Mouse (Mus musculus): Measurements from ENCODE around the gene Spats2. TPM values are rescaled to one million over a fixed set of nuclear protein-coding genes. Genes with fewer than 3 reads are reported as not detected.
A peak's percentile ranks its signal among the peaks of the same experiment; 100 is the strongest.
"Not testable (repeated sequence)": the region's sequence is repeated elsewhere in the genome, so short reads cannot be mapped to it uniquely, and the experiment has no call there.

Spats2 gene
- 10 to 100 TPM; 15.3 to 17.7 TPM for total RNA-seq (2021)
- long read RNA-seq, experiment 1, transcript Spats2-201 (13 exons, 3,096 nt) = major isoform, 16 of 24 reads
- long read RNA-seq, experiment 1, partial matches to known transcripts = 4 of 24 reads
- long read RNA-seq, experiment 1, other reads (novel, unspliced or antisense) = 4 of 24 reads
- long read RNA-seq, experiment 2, transcript Spats2-201 (13 exons, 3,096 nt) = major isoform, 7 of 10 reads
- long read RNA-seq, experiment 2, partial matches to known transcripts = 0 of 10 reads
- long read RNA-seq, experiment 2, other reads (novel, unspliced or antisense) = 3 of 10 reads

DNA sequence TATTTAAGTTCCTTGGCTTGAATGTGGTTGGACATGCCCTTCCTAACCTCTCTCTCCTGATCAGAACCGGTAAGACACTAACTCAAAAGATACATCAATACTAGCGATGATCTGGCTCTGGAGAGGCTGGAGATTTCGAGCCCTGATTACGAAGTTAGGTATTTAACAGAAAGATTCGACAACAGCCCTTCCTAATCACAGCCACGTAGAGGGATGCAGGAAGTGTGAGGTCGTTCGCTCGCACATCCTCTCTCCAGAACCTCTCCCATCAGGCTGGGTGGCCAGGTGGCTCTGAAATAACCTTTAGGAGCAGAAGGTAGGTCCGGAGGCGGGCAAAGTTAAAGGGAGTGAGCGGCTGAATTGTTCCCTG is at the start of gene Spats2:
Gene Spats2 (plus strand): TSS at position 206 of the 370 bp plus-strand sequence.
- DNase-seq = no peak

- DNase-seq = not testable (repeated sequence)
Observed at GRCm38 (mm10) chr15:99076011-99076410, 49.7 kb upstream of the Spats2 start.

DNA sequence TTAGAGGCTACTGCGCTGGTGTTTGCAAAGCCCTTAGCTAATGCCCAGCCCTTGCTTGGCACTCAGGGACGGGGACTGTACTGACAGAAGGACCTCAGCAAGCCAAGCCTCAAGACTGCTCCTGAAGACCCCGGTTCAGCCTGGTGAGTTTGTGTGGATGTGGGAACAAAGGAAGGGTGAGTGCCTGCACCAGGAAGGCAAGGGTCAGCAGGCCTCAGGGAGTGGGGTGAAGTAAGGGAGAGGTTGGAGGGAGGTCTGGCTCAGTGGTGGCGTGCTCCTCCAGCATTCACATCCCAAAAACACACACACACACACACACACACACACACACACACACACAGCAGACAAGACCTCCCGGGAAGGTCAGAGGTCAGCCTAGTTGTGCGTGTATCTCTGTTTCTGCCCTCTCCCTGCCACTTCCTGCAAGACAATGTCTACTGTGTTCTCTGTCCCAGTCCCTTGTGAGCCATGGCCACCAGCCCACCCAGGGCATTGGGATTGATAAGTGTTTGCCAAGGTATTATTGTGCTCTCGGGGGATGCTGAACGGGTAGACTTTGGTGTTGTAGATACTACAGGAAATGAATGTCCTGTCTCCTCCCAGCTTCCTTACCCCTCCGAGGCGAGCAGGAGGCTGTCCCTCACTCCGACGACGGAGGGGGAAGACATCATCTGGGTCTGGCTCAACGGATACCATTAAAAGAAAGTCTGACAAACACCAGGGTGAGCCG is 47.4 kb upstream of the Spats2 start:
- DNase-seq = no peak

GRCm38 (mm10) chr15:99079804-99080203 is 45.9 kb upstream of the Spats2 start:
- DNase-seq = no peak

- DNase-seq = no peak
Observed at GRCm38 (mm10) chr15:99082322-99082721, 43.4 kb upstream of the Spats2 start.

- DNase-seq = no peak
Observed at GRCm38 (mm10) chr15:99082840-99083239, 42.9 kb upstream of the Spats2 start.

DNA sequence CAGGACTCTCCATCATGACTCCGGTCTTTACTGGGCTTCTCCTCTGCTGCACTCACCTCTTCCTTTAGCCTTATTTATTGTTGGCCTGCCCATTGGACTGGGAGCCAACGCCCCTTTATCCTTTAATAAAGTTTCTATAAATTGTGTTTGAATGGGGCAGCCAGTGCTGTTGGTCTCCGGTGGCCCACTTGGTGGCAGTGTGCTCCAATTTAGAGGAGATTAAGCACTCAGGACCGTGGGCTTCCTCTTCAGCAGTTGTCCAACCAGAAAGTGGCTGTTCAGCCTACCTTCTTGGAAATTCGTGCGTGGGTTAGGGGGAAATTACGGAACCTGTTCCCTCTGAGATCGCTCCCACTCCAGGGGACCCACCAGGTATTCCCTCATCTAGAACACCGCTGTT is 42.5 kb upstream of the Spats2 start:
- DNase-seq = peak; percentile 50 to 70

GRCm38 (mm10) chr15:99083867-99084557 is 41.7 kb upstream of the Spats2 start:
- no peak for DNase-seq

DNA sequence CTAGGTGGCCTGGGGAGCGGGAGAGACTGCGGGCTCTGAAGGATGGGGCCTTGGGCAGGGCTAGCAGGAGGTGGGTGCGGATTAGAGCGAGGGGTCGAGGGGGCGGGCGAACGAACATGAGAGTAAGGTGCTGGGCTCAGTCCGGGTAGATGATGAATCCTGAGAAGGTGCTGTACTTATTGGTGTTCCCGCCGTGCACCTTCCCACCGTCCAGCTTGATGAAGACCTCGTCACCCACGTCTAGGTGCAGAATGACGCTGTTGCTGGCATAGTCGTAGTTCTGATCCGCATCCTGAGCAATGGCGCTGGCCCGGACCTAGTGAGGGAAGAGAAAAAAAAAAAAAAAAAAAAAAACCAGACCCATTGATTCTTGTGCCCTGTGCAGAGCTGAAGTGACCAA is 41.1 kb upstream of the Spats2 start:
- DNase-seq = no peak

GRCm38 (mm10) chr15:99085997-99086396 is 39.7 kb upstream of the Spats2 start:
- DNase-seq = no peak

DNA sequence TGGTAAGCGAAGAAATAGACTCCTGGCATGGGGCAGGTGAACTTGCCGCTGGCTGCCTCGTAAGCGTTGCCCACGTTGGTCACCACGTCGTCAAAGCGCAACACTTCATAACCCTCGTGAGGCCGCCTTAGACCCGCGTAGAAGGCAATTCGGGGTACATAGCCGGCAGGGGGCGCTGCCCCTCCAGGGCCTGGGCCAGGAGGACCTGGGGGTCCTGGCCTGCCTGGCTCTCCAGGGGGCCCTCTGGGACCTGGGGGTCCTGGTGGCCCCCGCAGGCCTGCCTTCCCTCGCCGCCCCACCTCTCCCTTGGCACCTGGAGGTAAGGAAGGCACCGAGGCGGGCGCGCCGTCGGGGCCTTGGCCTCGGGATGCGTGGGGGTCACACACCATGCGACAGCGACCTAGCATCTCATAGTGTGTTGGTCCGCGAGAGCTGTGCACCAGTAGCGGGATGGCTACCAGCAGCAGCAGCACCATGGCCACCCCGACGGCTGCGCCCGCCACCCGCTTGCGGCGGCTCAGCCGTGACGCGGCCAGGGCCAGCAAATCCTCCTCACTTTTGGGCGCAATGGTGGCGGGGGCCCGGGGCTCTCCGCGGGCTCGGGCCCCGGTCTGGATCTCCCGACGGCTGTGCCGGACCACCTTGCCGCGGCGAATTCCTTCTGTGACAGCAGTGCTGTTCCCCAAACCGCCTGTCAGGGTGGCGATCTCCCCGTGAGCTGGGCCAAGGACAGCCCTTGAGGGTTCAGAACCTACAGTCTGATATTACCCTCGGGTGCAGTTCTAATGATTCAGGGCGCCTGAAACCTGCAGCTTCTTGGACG is 38.3 kb upstream of the Spats2 start, which contains the start of gene C1ql4:
Gene C1ql4 (minus strand): TSS at position 565 of the 823 bp plus-strand sequence.
- peak in 1 of 2 experiments; percentile 55 for DNase-seq

GRCm38 (mm10) chr15:99088292-99088691 is 37.4 kb upstream of the Spats2 start:
- peak; percentile 82 to 89 for DNase-seq

DNA sequence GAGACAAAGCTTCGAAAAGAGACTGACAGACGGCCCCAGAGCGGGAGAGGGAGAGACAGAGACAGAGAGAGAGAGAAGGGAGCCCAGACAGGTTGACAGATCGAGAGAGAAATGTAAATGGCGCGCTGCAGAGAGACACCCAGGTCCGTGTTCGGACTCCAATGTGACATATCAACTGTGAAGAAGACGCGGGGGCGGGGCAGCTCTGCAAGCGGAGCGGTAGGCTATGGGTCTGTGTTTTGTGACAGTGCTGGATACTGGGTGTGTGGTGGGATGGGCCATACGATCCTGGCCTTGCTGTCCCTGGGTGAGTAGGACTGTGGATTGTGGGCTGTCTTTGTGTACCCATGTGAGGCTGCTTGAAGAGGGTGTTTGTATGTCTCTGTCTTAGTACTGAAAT is 36.6 kb upstream of the Spats2 start:
- no peak for DNase-seq

DNA sequence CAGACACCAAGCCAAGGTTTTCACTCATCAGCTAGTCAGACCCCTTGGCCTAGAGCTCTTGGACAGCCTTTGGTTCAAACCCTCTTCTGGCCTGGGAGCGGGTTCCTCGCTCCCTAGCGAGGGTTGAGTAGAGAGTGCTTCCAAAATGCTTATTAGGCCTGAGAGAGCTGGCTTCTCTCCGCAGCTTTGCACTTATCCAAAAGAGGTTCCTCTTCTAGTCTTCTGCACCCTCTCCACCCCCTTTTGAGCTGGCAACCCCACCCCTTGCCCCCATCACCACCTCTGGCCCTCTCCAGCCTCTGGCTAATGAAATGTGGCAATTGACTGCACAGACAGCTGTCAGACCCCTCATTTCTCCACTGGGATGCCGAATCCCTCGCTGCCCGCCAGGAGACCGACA is 32.8 kb upstream of the Spats2 start, which contains the start of gene Dnajc22:
Gene Dnajc22 (plus strand): TSS at position 301 of the 400 bp plus-strand sequence.
- DNase-seq = no peak

DNA sequence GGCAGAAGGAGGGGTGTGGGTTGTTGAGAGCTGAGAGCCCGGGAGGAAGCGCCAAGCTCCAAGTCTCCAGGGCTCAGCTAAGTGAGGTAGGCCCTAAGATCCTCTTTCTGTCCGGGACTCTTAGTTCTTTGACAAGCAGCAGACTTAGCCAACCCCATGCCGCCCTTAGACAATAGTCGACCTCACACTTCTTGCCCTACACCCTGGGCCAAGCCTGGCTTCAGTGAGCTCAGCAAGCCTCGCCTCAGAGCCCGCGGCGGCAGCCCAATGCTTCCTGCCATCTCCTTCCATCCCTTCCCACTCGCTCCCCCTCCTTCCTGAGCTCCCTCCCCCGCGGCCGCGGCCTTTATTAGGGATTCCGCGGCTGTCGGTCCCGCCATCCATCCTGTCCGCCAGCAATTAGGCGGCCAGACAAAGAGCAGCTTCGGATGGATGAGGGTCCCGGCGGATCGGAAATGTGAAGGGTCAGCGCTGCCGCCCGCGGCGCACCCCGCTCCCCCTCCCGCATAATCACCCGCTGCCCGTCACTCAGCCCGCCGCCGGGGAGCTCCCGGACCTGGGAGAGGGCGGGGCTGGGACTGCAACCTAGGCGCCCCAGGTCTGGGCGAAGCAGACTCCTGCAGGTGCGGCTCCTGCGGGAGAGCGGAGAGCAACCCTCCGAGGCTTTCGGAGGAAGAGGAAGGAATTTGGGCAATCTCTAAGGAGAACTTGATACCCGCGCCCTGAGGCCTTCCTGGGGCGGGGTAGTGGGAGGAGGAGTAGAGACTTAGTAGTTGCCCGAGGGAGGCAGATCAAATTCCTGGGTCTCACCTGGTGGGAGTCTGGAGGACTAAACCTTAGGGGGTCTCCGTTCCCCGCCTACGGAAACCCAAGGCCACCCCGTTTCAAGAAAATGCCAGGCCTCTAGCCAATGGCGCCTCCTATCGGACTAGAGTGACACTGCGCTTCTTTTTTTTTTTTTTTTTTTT is 32.1 kb upstream of the Spats2 start:
- peak; percentile 20 to 42 for DNase-seq

GRCm38 (mm10) chr15:99094631-99095270 is 31.0 kb upstream of the Spats2 start:
- no peak for DNase-seq

GRCm38 (mm10) chr15:99095356-99095755 is 30.4 kb upstream of the Spats2 start:
- DNase-seq = no peak

DNA sequence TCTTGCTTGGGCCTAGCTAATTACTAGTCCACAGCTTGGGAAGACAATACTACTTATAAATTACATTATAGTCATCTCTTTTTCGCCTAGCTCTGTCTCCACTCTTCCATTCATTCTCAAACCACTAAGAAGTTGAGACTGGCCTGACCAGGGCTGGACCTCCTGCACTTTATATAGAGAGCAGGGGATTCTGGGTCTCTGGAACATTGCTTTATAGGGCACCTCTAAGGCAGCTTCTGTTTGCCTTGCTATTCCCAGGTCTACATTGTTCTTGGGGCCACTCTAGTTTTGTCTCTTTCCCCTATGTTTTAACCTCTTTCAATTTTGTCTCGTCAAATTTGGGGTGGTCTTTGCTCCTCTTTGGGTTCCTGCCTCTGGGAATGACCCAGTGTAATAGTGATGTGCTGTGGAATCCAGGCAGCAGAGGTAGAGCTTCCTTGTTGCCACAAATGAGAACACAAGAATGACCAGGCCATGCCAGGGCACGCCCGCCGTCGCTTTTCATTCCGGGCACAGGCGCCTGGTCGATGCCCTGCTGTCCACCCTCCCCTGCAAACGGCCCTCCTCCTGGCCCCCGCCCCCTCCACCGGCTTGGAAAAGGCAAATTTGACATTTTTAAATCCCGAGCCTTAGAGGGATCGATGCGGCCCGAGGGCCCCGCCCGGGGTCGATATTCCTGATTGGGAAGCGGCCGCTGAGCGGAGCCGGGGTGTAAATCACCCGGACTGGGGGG is 29.5 kb upstream of the Spats2 start:
- no peak for DNase-seq

DNA sequence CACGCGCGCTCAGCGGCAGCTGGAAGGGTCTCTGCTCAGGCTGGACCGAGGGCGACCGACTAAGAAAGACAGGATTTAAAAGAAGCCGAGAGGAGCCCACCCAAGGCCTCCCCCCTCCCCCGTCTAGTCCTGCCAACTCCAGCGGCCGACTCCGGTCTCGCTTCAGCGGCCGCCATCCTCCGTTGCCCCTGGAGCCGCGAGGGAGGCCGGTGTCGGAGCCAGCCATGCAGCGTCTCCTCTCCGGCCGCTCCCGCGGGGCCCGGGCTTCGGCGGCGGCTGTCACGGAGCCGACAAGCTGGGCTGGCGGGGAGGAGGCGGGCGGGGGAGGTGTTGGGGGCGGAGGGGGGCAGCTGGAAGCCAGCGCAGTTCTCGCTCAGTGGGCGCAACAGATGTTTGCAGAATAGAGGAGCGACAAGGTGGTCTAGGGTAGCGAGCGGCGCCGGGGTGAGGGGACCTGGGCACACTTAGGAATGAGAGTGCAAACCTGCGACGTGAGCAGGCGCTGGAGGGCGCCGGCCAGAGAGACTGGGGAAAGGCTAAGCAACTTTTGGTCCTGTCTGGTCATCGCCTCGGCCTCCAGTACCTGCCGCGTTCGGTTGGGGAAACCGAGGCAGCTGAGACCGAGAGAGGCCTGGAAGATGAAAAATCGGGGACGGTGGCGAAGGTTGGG is 28.8 kb upstream of the Spats2 start:
- DNase-seq = peak; percentile 38 to 54

Measured in adrenal gland, postnatal 36 days (tissue).